Mouse (Mus musculus): ENCODE data around the gene Cdc34. TPM values are rescaled to one million over a fixed set of nuclear protein-coding genes. Genes with fewer than 3 reads are reported as not detected.

Cdc34 gene
- polyA plus RNA-seq, 1 experiment from 2014 or later, result 175 TPM

DNA sequence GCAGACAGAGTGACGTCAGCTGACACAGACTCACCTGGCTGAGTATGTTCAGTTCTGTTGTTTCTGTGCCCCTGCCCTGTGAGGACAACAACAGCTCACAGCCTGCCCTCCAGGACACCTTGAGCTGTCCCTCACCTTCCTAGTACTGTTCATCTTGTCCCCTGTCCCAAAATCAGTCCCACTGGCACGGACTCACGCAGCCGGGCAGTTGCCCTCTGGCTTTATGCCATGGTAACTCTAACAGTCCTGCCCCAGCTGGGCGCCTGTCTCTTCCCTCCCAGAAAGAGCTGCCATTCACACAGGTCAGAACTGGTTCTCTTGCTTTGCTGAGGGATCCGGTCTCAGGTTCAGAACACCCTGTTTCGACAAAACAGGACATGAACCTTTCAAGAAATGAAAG, 29.2 kb upstream of the Cdc34 start:
- H3K4me1 ChIP-seq (ENCODE audit: control insufficient read depth, insufficient read depth, low read length), result 0 out of 2 replicates have a peak, but pooled peaks cover 2% of the 10 kb centered on the region
- no peak overlapping the region for H3K4me2 ChIP-seq (ENCODE audit: low read depth, severe bottlenecking)
- no peaks in the 10 kb centered on the region for H3K9me3 ChIP-seq (ENCODE audit: control insufficient read depth, low read length)
- DNase-seq (ENCODE audit: low spot score) (no peak), ATAC-seq (ENCODE audit: insufficient number of reproducible peaks, low FRiP score, low TSS enrichment, low read depth) (no peak)
- 78% methylated on average over 7 of the region's 7 CpGs for WGBS
- no peaks in the 10 kb centered on the region for H3K27me3 ChIP-seq (ENCODE audit: control insufficient read depth, insufficient read depth, low read length)
- H3K9ac ChIP-seq (ENCODE audit: low read length), result no peak overlapping the region
- H3K4me3 ChIP-seq (ENCODE audit: low read depth, low read length), result no peak overlapping the region
- no peaks in the 10 kb centered on the region for H3K36me3 ChIP-seq (ENCODE audit: control insufficient read depth, insufficient read depth, low read length)
- H3K27ac ChIP-seq (replicated peaks; ENCODE audit: low read depth, low read length), result no peak overlapping the region

DNA sequence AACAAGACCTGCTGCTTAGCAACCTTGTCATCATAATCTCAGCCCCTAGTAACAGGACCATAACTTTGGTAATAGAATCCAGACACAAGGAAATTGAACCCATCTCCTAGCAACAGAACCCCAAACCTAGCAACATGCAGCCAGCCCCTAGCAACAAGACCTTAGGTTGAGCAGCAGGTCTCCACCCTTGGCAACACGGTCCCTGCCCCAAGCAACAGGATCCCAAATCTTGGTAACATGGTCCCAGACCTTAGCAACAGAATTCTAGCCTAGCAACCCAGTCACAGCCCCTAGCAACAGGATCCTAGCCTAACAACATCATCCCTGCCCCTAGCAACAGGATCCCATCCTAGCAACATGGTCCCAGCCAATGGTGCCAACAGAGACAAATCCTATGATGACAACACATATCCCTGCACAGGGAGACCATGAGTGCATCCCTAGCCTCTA, 27.0 kb upstream of the Cdc34 start:
- H3K9me3 ChIP-seq (ENCODE audit: control insufficient read depth, low read length), result no peaks in the 10 kb centered on the region
- H3K9ac ChIP-seq (ENCODE audit: low read length), result no peak overlapping the region
- H3K27ac ChIP-seq (replicated peaks; ENCODE audit: low read depth, low read length), result no peak overlapping the region
- H3K36me3 ChIP-seq (ENCODE audit: control insufficient read depth, insufficient read depth, low read length), result no peaks in the 10 kb centered on the region
- H3K4me1 ChIP-seq (ENCODE audit: control insufficient read depth, insufficient read depth, low read length), result 0 out of 2 replicates have a peak, but pooled peaks cover 2% of the 10 kb centered on the region
- WGBS, result 32% methylated on average over 1 of the region's 1 CpGs
- DNase-seq (ENCODE audit: low spot score) (peak; percentile 66), ATAC-seq (ENCODE audit: insufficient number of reproducible peaks, low FRiP score, low TSS enrichment, low read depth) (peak; percentile 78; the same call in 1 of the 2 replicates)
- H3K4me2 ChIP-seq (ENCODE audit: low read depth, severe bottlenecking), result no peak overlapping the region
- H3K27me3 ChIP-seq (ENCODE audit: control insufficient read depth, insufficient read depth, low read length), result no peaks in the 10 kb centered on the region
- no peak overlapping the region for H3K4me3 ChIP-seq (ENCODE audit: low read depth, low read length)

- no peak for ATAC-seq (ENCODE audit: insufficient number of reproducible peaks, low FRiP score, low TSS enrichment, low read depth)
- H3K27ac ChIP-seq (replicated peaks; ENCODE audit: low read depth, low read length), result no peak overlapping the region
- H3K36me3 ChIP-seq (ENCODE audit: control insufficient read depth, insufficient read depth, low read length), result no peaks in the 10 kb centered on the region
- H3K4me3 ChIP-seq (ENCODE audit: low read depth, low read length), result no peak overlapping the region
- no peaks in the 10 kb centered on the region for H3K9me3 ChIP-seq (ENCODE audit: control insufficient read depth, low read length)
- H3K27me3 ChIP-seq (ENCODE audit: control insufficient read depth, insufficient read depth, low read length), result no peaks in the 10 kb centered on the region
- no peak overlapping the region for H3K4me2 ChIP-seq (ENCODE audit: low read depth, severe bottlenecking)
- H3K9ac ChIP-seq (ENCODE audit: low read length), result no peak overlapping the region
- 21% methylated on average over 4 of the region's 4 CpGs for WGBS
- 0 out of 2 replicates have a peak, but pooled peaks cover 2% of the 10 kb centered on the region for H3K4me1 ChIP-seq (ENCODE audit: control insufficient read depth, insufficient read depth, low read length)
- peak; percentile 66 for DNase-seq (ENCODE audit: low spot score)
Measured at GRCm38 (mm10) chr10:79658829-79659228, 23.2 kb upstream of the Cdc34 start.

DNA sequence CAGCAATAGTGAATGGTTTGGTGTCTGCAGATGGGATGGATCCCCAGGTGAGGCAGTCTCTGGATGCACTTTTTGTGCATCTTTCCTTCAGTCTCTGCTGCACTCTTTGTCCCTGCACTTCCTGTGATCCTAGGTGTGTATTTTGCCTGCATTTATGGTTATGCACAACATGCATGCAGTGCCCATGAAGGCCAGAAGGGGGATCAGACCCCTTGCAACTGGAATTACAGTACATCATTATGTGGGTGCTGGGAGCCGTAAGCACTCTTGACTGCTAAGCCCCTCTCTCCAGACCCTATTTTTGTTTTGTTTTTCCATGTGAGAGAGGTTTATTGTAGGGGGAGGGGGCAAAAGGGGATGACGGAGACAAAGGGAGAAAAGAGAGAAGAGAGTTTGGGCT, 21.7 kb upstream of the Cdc34 start:
- Histone ChIP-seq H3K4me3 (ENCODE audit: low read depth, low read length) (no peak overlapping the region), H3K36me3 (ENCODE audit: control insufficient read depth, insufficient read depth, low read length) (no peaks in the 10 kb centered on the region), H3K27me3 (ENCODE audit: control insufficient read depth, insufficient read depth, low read length) (no peaks in the 10 kb centered on the region), H3K9me3 (ENCODE audit: control insufficient read depth, low read length) (no peaks in the 10 kb centered on the region), H3K9ac (ENCODE audit: low read length) (no peak overlapping the region), H3K27ac (replicated peaks; ENCODE audit: low read depth, low read length) (no peak overlapping the region), H3K4me1 (ENCODE audit: control insufficient read depth, insufficient read depth, low read length) (no peaks in the 10 kb centered on the region), H3K4me2 (ENCODE audit: low read depth, severe bottlenecking) (no peak overlapping the region)
- ATAC-seq (ENCODE audit: insufficient number of reproducible peaks, low FRiP score, low TSS enrichment, low read depth) (no peak), DNase-seq (ENCODE audit: low spot score) (no peak)
- WGBS, result 78% methylated on average over 2 of the region's 2 CpGs

- WGBS, result 48% methylated on average over 3 of the region's 3 CpGs
Measured at GRCm38 (mm10) chr10:79661861-79662260, 20.1 kb upstream of the Cdc34 start.

GRCm38 (mm10) chr10:79664131-79664665, 17.8 kb upstream of the Cdc34 start, which contains the start of gene Madcam1:
Gene Madcam1 (plus strand): TSS chr10:79664559.
- ATAC-seq (ENCODE audit: insufficient number of reproducible peaks, low FRiP score, low TSS enrichment, low read depth) (peak; percentile 36; the same call in 1 of the 2 replicates), DNase-seq (ENCODE audit: low spot score) (peak; percentile 94)
- Histone ChIP-seq H3K9ac (ENCODE audit: low read length) (no peak within 1 kb of the TSS), H3K27ac (replicated peaks; ENCODE audit: low read depth, low read length) (no peak within 1 kb of the TSS), H3K4me3 (ENCODE audit: low read depth, low read length) (no peak within 1 kb of the TSS), H3K4me1 (ENCODE audit: control insufficient read depth, insufficient read depth, low read length) (no peaks in the 10 kb centered on the region), H3K9me3 (ENCODE audit: control insufficient read depth, low read length) (no peaks in the 10 kb centered on the region), H3K27me3 (ENCODE audit: control insufficient read depth, insufficient read depth, low read length) (no peaks in the 10 kb centered on the region), H3K4me2 (ENCODE audit: low read depth, severe bottlenecking) (no peak within 1 kb of the TSS), H3K36me3 (ENCODE audit: control insufficient read depth, insufficient read depth, low read length) (no peaks in the 10 kb centered on the region)
- 10% methylated on average over 13 of the region's 13 CpGs for WGBS

More at GRCm38 (mm10) chr10:79661861-79662260, 20.1 kb upstream of the Cdc34 start:
- ATAC-seq (ENCODE audit: insufficient number of reproducible peaks, low FRiP score, low TSS enrichment, low read depth), result no peak
- H3K4me1 ChIP-seq (ENCODE audit: control insufficient read depth, insufficient read depth, low read length), result no peaks in the 10 kb centered on the region
- no peak for DNase-seq (ENCODE audit: low spot score)
- no peaks in the 10 kb centered on the region for H3K9me3 ChIP-seq (ENCODE audit: control insufficient read depth, low read length)
- no peaks in the 10 kb centered on the region for H3K27me3 ChIP-seq (ENCODE audit: control insufficient read depth, insufficient read depth, low read length)
- H3K27ac ChIP-seq (replicated peaks; ENCODE audit: low read depth, low read length), result no peak overlapping the region
- H3K4me2 ChIP-seq (ENCODE audit: low read depth, severe bottlenecking), result no peak overlapping the region
- no peak overlapping the region for H3K4me3 ChIP-seq (ENCODE audit: low read depth, low read length)
- H3K36me3 ChIP-seq (ENCODE audit: control insufficient read depth, insufficient read depth, low read length), result no peaks in the 10 kb centered on the region
- no peak overlapping the region for H3K9ac ChIP-seq (ENCODE audit: low read length)

- WGBS, result 82% methylated on average over 8 of the region's 8 CpGs
- DNase-seq (ENCODE audit: low spot score), result no peak
- no peak overlapping the region for H3K4me2 ChIP-seq (ENCODE audit: low read depth, severe bottlenecking)
- peaks cover 2% of the 10 kb centered on the region for H3K4me1 ChIP-seq (ENCODE audit: control insufficient read depth, insufficient read depth, low read length)
- no peak overlapping the region for H3K4me3 ChIP-seq (ENCODE audit: low read depth, low read length)
- no peak for ATAC-seq (ENCODE audit: insufficient number of reproducible peaks, low FRiP score, low TSS enrichment, low read depth)
- no peaks in the 10 kb centered on the region for H3K36me3 ChIP-seq (ENCODE audit: control insufficient read depth, insufficient read depth, low read length)
- H3K27ac ChIP-seq (replicated peaks; ENCODE audit: low read depth, low read length), result no peak overlapping the region
- H3K9ac ChIP-seq (ENCODE audit: low read length), result no peak overlapping the region
- H3K27me3 ChIP-seq (ENCODE audit: control insufficient read depth, insufficient read depth, low read length), result no peaks in the 10 kb centered on the region
- no peaks in the 10 kb centered on the region for H3K9me3 ChIP-seq (ENCODE audit: control insufficient read depth, low read length)
Measured at GRCm38 (mm10) chr10:79665051-79665450, 16.9 kb upstream of the Cdc34 start.

DNA sequence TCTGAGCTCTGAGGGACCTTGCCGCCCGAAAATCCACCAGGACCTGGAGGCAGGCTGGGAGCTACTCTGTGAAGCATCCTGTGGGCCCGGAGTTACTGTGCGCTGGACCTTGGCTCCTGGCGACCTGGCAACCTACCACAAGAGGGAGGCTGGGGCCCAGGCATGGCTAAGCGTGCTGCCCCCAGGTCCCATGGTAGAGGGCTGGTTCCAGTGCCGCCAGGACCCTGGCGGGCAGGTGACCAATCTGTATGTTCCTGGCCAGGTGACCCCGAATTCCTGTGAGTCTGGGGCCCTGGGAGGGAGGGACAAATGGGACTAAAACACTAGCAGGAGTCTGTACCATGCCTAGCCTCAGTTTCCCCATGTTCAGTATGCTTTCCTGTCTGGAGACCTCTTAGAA, 15.5 kb upstream of the Cdc34 start:
- no peak overlapping the region for H3K4me2 ChIP-seq (ENCODE audit: low read depth, severe bottlenecking)
- no peaks in the 10 kb centered on the region for H3K36me3 ChIP-seq (ENCODE audit: control insufficient read depth, insufficient read depth, low read length)
- ATAC-seq (ENCODE audit: insufficient number of reproducible peaks, low FRiP score, low TSS enrichment, low read depth) (no peak), DNase-seq (ENCODE audit: low spot score) (no peak)
- 66% methylated on average over 9 of the region's 9 CpGs for WGBS
- no peaks in the 10 kb centered on the region for H3K9me3 ChIP-seq (ENCODE audit: control insufficient read depth, low read length)
- peaks cover 8% of the 10 kb centered on the region for H3K4me1 ChIP-seq (ENCODE audit: control insufficient read depth, insufficient read depth, low read length)
- H3K27ac ChIP-seq (replicated peaks; ENCODE audit: low read depth, low read length), result no peak overlapping the region
- no peak overlapping the region for H3K4me3 ChIP-seq (ENCODE audit: low read depth, low read length)
- H3K9ac ChIP-seq (ENCODE audit: low read length), result no peak overlapping the region
- H3K27me3 ChIP-seq (ENCODE audit: control insufficient read depth, insufficient read depth, low read length), result no peaks in the 10 kb centered on the region

DNA sequence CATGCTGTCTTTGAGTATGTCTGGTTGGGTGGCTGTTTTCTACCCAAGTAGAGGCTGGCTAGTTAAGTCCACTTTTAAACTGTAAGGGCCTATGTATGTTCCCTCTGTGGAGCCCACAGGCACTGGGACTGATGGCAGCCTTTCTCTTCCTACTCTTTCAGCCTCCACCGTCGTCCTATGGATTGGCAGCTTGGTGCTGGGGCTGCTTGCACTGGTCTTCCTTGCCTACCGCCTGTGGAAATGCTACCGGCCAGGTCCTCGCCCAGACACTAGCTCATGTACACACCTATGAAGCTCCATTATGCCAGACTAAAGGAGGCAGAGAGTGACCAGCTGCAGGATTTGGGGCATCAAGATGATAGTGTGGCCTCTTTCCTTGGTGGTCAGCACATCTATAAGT, 13.9 kb upstream of the Cdc34 start:
- Histone ChIP-seq H3K4me2 (ENCODE audit: low read depth, severe bottlenecking) (no peak overlapping the region), H3K27ac (replicated peaks; ENCODE audit: low read depth, low read length) (no peak overlapping the region), H3K9me3 (ENCODE audit: control insufficient read depth, low read length) (no peaks in the 10 kb centered on the region), H3K27me3 (ENCODE audit: control insufficient read depth, insufficient read depth, low read length) (no peaks in the 10 kb centered on the region), H3K9ac (ENCODE audit: low read length) (no peak overlapping the region), H3K4me1 (ENCODE audit: control insufficient read depth, insufficient read depth, low read length) (peaks cover 8% of the 10 kb centered on the region), H3K4me3 (ENCODE audit: low read depth, low read length) (no peak overlapping the region; the same call in 1 of the 2 replicates), H3K36me3 (ENCODE audit: control insufficient read depth, insufficient read depth, low read length) (peaks cover 3% of the 10 kb centered on the region; the same call in 1 of the 2 replicates)
- 83% methylated on average over 5 of the region's 5 CpGs for WGBS
- ATAC-seq (ENCODE audit: insufficient number of reproducible peaks, low FRiP score, low TSS enrichment, low read depth) (no peak), DNase-seq (ENCODE audit: low spot score) (no peak)

All from limb, embryonic 11.5 days (tissue).